Mouse (Mus musculus): ENCODE measurements around the gene Zfp119b.

DNA sequence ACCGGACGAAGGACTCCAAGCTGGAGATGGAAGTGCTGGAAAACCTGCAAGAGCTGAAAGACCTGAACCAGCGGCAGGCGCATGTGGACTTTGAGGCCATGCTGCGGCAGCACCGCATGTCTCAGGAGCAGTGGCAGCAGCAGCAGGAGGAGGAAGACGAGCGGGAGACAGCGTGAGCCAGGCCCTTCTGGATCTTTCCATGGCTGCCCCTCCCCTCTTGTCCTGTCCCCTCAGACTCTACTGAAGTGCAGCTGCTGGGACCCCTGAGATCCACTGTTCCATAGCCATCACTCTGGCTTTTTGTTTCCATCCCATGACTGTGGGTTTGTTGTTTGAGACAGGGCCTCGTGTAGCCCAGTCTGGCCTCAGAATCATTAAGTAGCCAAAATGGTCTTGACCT is 15.2 kb upstream of the Zfp119b start:
- TF ChIP-seq TCF12 (IDR thresholded peaks at IDR 0.05; ENCODE audit: low read depth, low read length) = no peak
- no peak for TF ChIP-seq POLR2AphosphoS2 (IDR thresholded peaks at IDR 0.05; ENCODE audit: low read depth, low read length)
- TF ChIP-seq EP300 (IDR thresholded peaks at IDR 0.05; ENCODE audit: low read length) = no peak
- no peak for TF ChIP-seq CTCF (conservative IDR thresholded peaks at IDR 0.05 in 1 of 2, IDR thresholded peaks at IDR 0.05 in 1 of 2; ENCODE audit: low read depth in 2 of 2, low read length in 2 of 2)
- TF ChIP-seq ZNF384 (IDR thresholded peaks at IDR 0.05; ENCODE audit: low read depth, low read length) = no peak
- TF ChIP-seq MYC (IDR thresholded peaks at IDR 0.05; ENCODE audit: low read depth, low read length) = no peak
- no peak for TF ChIP-seq USF1 (IDR thresholded peaks at IDR 0.05; ENCODE audit: low read depth, low read length)
- no peak for TF ChIP-seq HCFC1 (IDR thresholded peaks at IDR 0.05; ENCODE audit: low read depth, low read length)
- no peak for TF ChIP-seq ETS1 (conservative IDR thresholded peaks at IDR 0.05; ENCODE audit: low read depth, low read length)
- no peak for TF ChIP-seq SIN3A (IDR thresholded peaks at IDR 0.05; ENCODE audit: low read length)
- TF ChIP-seq JUND (conservative IDR thresholded peaks at IDR 0.05; ENCODE audit: low read depth, low read length) = no peak
- no peak for TF ChIP-seq KAT2A (IDR thresholded peaks at IDR 0.05; ENCODE audit: insufficient replicate concordance, low read length)
- TF ChIP-seq MAX (IDR thresholded peaks at IDR 0.05; ENCODE audit: low read length) = no peak
